Mouse (Mus musculus): ENCODE data around the gene Cdk11b. TPM values are rescaled to one million over a fixed set of nuclear protein-coding genes. Genes with fewer than 3 reads are reported as not detected.

The Cdk11b gene
- polyA plus RNA-seq, 1 experiment: 25.8 TPM

GRCm38 (mm10) chr4:155696261-155697255, 71.9 kb downstream of the Cdk11b start:
- Histone ChIP-seq H3K36me3 (ENCODE audit: control insufficient read depth, insufficient read depth, low read length) (no peaks in the 10 kb centered on the region), H3K27me3 (ENCODE audit: control insufficient read depth, insufficient read depth, low read length) (no peaks in the 10 kb centered on the region; the same call in 1 of the 2 replicates), H3K4me3 (ENCODE audit: extremely low read depth, insufficient read depth, insufficient read length) (no peak overlapping the region), H3K4me1 (ENCODE audit: control insufficient read depth, insufficient read depth, insufficient read length) (peaks cover 12% of the 10 kb centered on the region), H3K27ac (ENCODE audit: insufficient read depth, low read length) (no peak overlapping the region)
- no peak for DNase-seq (ENCODE audit: low read depth in 1 of 2, low spot score in 2 of 2)
- 82% methylated on average over 16 of the region's 16 CpGs for WGBS
- TF ChIP-seq POLR2A (IDR thresholded peaks at IDR 0.05; ENCODE audit: low read depth, low read length) (no peak), CTCF (IDR thresholded peaks at IDR 0.05; ENCODE audit: extremely low read depth, insufficient read depth, insufficient read length, insufficient replicate concordance) (no peak)

Other genes with a start within 250 kb of the Cdk11b start
- gene Gabrd, start 226.7 kb upstream of the Cdk11b start, polyA plus RNA-seq (2012; rRNA removed): 0.02 and 0.22 TPM in 2 replicates
- 0.13 and 0.72 TPM in 2 replicates for gene Cfap74, start 215.7 kb upstream of the Cdk11b start, polyA plus RNA-seq (2012; rRNA removed)
- 0.26 and 0.28 TPM in 2 replicates for gene Tmem52, start 155.7 kb upstream of the Cdk11b start, polyA plus RNA-seq (2012; rRNA removed)
- 325 and 341 TPM in 2 replicates for gene Gnb1, start 133.5 kb upstream of the Cdk11b start, polyA plus RNA-seq (2012; rRNA removed)
- 75.3 and 90.7 TPM in 2 replicates for gene Nadk, start 62.5 kb upstream of the Cdk11b start, polyA plus RNA-seq (2012; rRNA removed)
- gene Slc35e2, start 23.4 kb upstream of the Cdk11b start, polyA plus RNA-seq (2012; rRNA removed): 6.2 and 7.1 TPM in 2 replicates
- not detected in 2 replicates for gene Gm10563, start 20.6 kb downstream of the Cdk11b start, polyA plus RNA-seq (2012; rRNA removed)
- gene Mmp23, start 28.5 kb downstream of the Cdk11b start, polyA plus RNA-seq (2012; rRNA removed): 57.2 and 83.5 TPM in 2 replicates
- 56.8 and 67.4 TPM in 2 replicates for gene Mib2, start 44.3 kb downstream of the Cdk11b start, polyA plus RNA-seq (2012; rRNA removed)
- gene Fndc10, start 69.5 kb downstream of the Cdk11b start, polyA plus RNA-seq (2012; rRNA removed): 8.8 and 12.7 TPM in 2 replicates
- gene Ssu72, start 79.9 kb downstream of the Cdk11b start, polyA plus RNA-seq (2012; rRNA removed): 82.4 and 117 TPM in 2 replicates
- gene Tmem240, start 109.9 kb downstream of the Cdk11b start, polyA plus RNA-seq (2012; rRNA removed): 1.6 and 1.9 TPM in 2 replicates
- gene Atad3a, start 136.2 kb downstream of the Cdk11b start, polyA plus RNA-seq (2012; rRNA removed): 59.9 and 91.6 TPM in 2 replicates
- gene Vwa1, start 149.8 kb downstream of the Cdk11b start, polyA plus RNA-seq (2012; rRNA removed): 21.5 and 24.3 TPM in 2 replicates
- gene Tmem88b, start 161.0 kb downstream of the Cdk11b start, polyA plus RNA-seq (2012; rRNA removed): 0.06 and 0.16 TPM in 2 replicates
- 0.25 and 0.49 TPM in 2 replicates for gene Ankrd65, start 165.6 kb downstream of the Cdk11b start, polyA plus RNA-seq (2012; rRNA removed)
- gene Mrpl20, start 178.0 kb downstream of the Cdk11b start, polyA plus RNA-seq (2012; rRNA removed): 23.3 and 31.4 TPM in 2 replicates
- gene Ccnl2, start 187.6 kb downstream of the Cdk11b start, polyA plus RNA-seq (2012; rRNA removed): 56.2 and 57.9 TPM in 2 replicates
- gene Aurkaip1, start 206.4 kb downstream of the Cdk11b start, polyA plus RNA-seq (2012; rRNA removed): 88.7 and 144 TPM in 2 replicates
- gene Mxra8, start 214.8 kb downstream of the Cdk11b start, polyA plus RNA-seq (2012; rRNA removed): 73.6 and 118 TPM in 2 replicates
- 98.5 and 132 TPM in 2 replicates for gene Dvl1, start 222.5 kb downstream of the Cdk11b start, polyA plus RNA-seq (2012; rRNA removed)
- gene Tas1r3, start 238.5 kb downstream of the Cdk11b start, polyA plus RNA-seq (2012; rRNA removed): 0.95 and 1.2 TPM in 2 replicates
- 18.9 and 19.8 TPM in 2 replicates for gene Cptp, start 244.6 kb downstream of the Cdk11b start, polyA plus RNA-seq (2012; rRNA removed)
- gene Ints11, start 244.7 kb downstream of the Cdk11b start, polyA plus RNA-seq (2012; rRNA removed): 31.8 and 36.3 TPM in 2 replicates